Mouse (Mus musculus) MEL (cell line): ENCODE measurements around the gene Nav1. TPM values are rescaled to one million over a fixed set of nuclear protein-coding genes. Genes with fewer than 3 reads are reported as not detected.

Experiments used
- DNase-seq: peaks from one replicate; pipeline ENCODE4 v3.0.0; 2011; ENCODE audit warnings: low read depth, low spot score
- H3K27ac ChIP-seq: 2 replicates; pipeline ENCODE4 v1.5.1; 2012; ENCODE audit warnings: low read depth, mild to moderate bottlenecking, control low read depth, low read length, moderate library complexity; ENCODE audit not compliant: control insufficient read depth
- H3K27me3 ChIP-seq, 2 experiments: fragments of 150-350 bp in 1 of 2; sonication (generic) in 1 of 2; 2 replicates each; pipeline ENCODE4 v1.6.1; 2012; ENCODE audit warnings: low read length in 2 of 2, mild to moderate bottlenecking in 2 of 2, improper control_type of control experiment in 1 of 2, moderate library complexity in 1 of 2; ENCODE audit not compliant: insufficient read depth in 2 of 2, control insufficient read depth in 1 of 2
- H3K36me3 ChIP-seq, 2 experiments: 2 replicates each; pipeline ENCODE4 v1.6.1; 2012 to 2014; ENCODE audit warnings: low read length in 2 of 2, improper control_type of control experiment in 1 of 2, inconsistent platforms in 1 of 2, mild to moderate bottlenecking in 1 of 2; ENCODE audit not compliant: insufficient read depth in 2 of 2, control insufficient read depth in 1 of 2
- H3K4me1 ChIP-seq, 2 experiments: fragments of 150-350 bp in 1 of 2; sonication (generic) in 1 of 2; 2 replicates each; pipeline ENCODE4 v1.6.1; 2012; ENCODE audit warnings: low read length in 2 of 2, improper control_type of control experiment in 1 of 2, mild to moderate bottlenecking in 1 of 2; ENCODE audit not compliant: insufficient read depth in 2 of 2, control insufficient read depth in 1 of 2
- H3K4me3 ChIP-seq, 2 experiments: fragments of 150-350 bp in 1 of 2; sonication (generic) in 1 of 2; 2 replicates each; pipeline ENCODE4 v1.5.1; 2012; ENCODE audit warnings: low read depth in 2 of 2, low read length in 2 of 2, mild to moderate bottlenecking in 2 of 2, moderate library complexity in 2 of 2, control low read depth in 1 of 2, improper control_type of control experiment in 1 of 2; ENCODE audit not compliant: control insufficient read depth in 1 of 2, insufficient read depth in 1 of 2
- H3K79me2 ChIP-seq: 2 replicates; pipeline ENCODE4 v1.6.1; 2012; ENCODE audit warnings: mild to moderate bottlenecking, low read length, moderate library complexity; ENCODE audit not compliant: control insufficient read depth, poor library complexity, insufficient read depth
- H3K9ac ChIP-seq: 2 replicates; pipeline ENCODE4 v1.6.1; 2012; ENCODE audit warnings: low read depth, mild to moderate bottlenecking, control low read depth, low read length, moderate library complexity; ENCODE audit not compliant: control insufficient read depth, poor library complexity, severe bottlenecking
- H3K9me3 ChIP-seq: fragments of 150-350 bp; sonication (generic); replicated peaks from 2 replicates; pipeline ENCODE4 v1.6.1; 2012; ENCODE audit warnings: mild to moderate bottlenecking, low read length, improper control_type of control experiment, moderate library complexity; ENCODE audit not compliant: insufficient read depth
- E2F4 ChIP-seq: IDR thresholded peaks from 2 replicates; pipeline ENCODE4 v1.6.1; 2011; ENCODE audit warnings: low read depth, low read length, improper control_type of control experiment, borderline replicate concordance
- GATA1 ChIP-seq: IDR thresholded peaks from 2 replicates; pipeline ENCODE4 v1.6.1; 2011; ENCODE audit warnings: low read depth, low read length, improper control_type of control experiment
- MAX ChIP-seq: IDR thresholded peaks from 2 replicates; pipeline ENCODE4 v1.6.1; 2011; ENCODE audit warnings: low read length, improper control_type of control experiment
- MAZ ChIP-seq: IDR thresholded peaks from 2 replicates; pipeline ENCODE4 v1.6.1; 2012; ENCODE audit warnings: low read depth, mild to moderate bottlenecking, inconsistent platforms, low read length, improper control_type of control experiment
- POLR2A ChIP-seq, 2 experiments: IDR thresholded peaks; 2 replicates each; pipeline ENCODE4 v1.6.1; 2011 to 2012; ENCODE audit warnings: low read length in 2 of 2, mild to moderate bottlenecking in 2 of 2, control low read depth in 1 of 2, improper control_type of control experiment in 1 of 2, low read depth in 1 of 2, moderate library complexity in 1 of 2; ENCODE audit not compliant: control insufficient read depth in 1 of 2, insufficient read depth in 1 of 2, poor library complexity in 1 of 2
- POLR2AphosphoS5 ChIP-seq: IDR thresholded peaks from 2 replicates; pipeline ENCODE4 v1.6.1; 2012; ENCODE audit warnings: low read depth, borderline replicate concordance, mild to moderate bottlenecking, inconsistent platforms, low read length, moderate library complexity, mixed read lengths
- RCOR1 ChIP-seq: IDR thresholded peaks from 2 replicates; pipeline ENCODE4 v1.6.1; 2012; ENCODE audit warnings: low read depth, mild to moderate bottlenecking, inconsistent platforms, low read length, improper control_type of control experiment
- SIN3A ChIP-seq: IDR thresholded peaks from 2 replicates; pipeline ENCODE4 v1.6.1; 2012; ENCODE audit warnings: low read length, improper control_type of control experiment, inconsistent platforms
- SMC3 ChIP-seq: IDR thresholded peaks from 2 replicates; pipeline ENCODE4 v1.6.1; 2011; ENCODE audit warnings: low read depth, low read length, improper control_type of control experiment
- USF2 ChIP-seq, 2 experiments: IDR thresholded peaks; 2 replicates each; pipeline ENCODE4 v1.6.1; 2011 to 2012; ENCODE audit warnings: improper control_type of control experiment in 2 of 2, low read length in 2 of 2, borderline replicate concordance in 1 of 2, inconsistent platforms in 1 of 2, low read depth in 1 of 2, mild to moderate bottlenecking in 1 of 2; ENCODE audit not compliant: insufficient read depth in 1 of 2
- ZC3H11A ChIP-seq: IDR thresholded peaks from 2 replicates; pipeline ENCODE4 v1.6.1; 2012; ENCODE audit warnings: low read depth, mild to moderate bottlenecking, inconsistent platforms, low read length, improper control_type of control experiment
- polyA plus RNA-seq, 2 experiments: library from polyadenylated mRNA; stranded (reverse) in 1 of 2; unstranded in 1 of 2; fragments of >175 nt in 1 of 2; fragments of >200 nt in 1 of 2; gene quantifications; 2 replicates each; pipeline versions ENCODE4 v1.2.1 to v1.2.4; 2012; ENCODE audit warnings: low replicate concordance in 2 of 2, low read depth in 1 of 2; ENCODE audit not compliant: insufficient read length in 2 of 2, insufficient read depth in 1 of 2, missing spikeins in 1 of 2
- total RNA-seq: library from RNA; depleted of rRNA; stranded (reverse); fragments of 300-350 nt; gene quantifications from 2 replicates; pipeline ENCODE4 v1.2.3, GENCODE M21; 2012

Nav1 gene
- total and polyA plus RNA-seq, 3 experiments = 0.89 to 9.6 TPM; not detected in 1

GRCm38 (mm10) chr1:135520550-135521168 lies 86.4 kb downstream of the Nav1 start (continued):
- TF ChIP-seq E2F4 = no peak
- TF ChIP-seq, all 39 proteins: peak for 0

GRCm38 (mm10) chr1:135518661-135519060 lies 88.4 kb downstream of the Nav1 start:
- TF ChIP-seq USF2 (IDR thresholded peaks at IDR 0.05; ENCODE audit: borderline replicate concordance in 1 of 2, insufficient read depth in 1 of 2, low read depth in 1 of 2, low read length in 2 of 2) = no peak
- TF ChIP-seq POLR2A (IDR thresholded peaks at IDR 0.05; ENCODE audit: control insufficient read depth in 1 of 2, insufficient read depth in 1 of 2, low read depth in 1 of 2, low read length in 2 of 2, poor library complexity in 1 of 2) = no peak
- no peak for TF ChIP-seq MAZ
- no peak for TF ChIP-seq POLR2AphosphoS5
- TF ChIP-seq GATA1 = no peak
- TF ChIP-seq ZC3H11A = no peak
- DNase-seq = no peak
- peaks cover 0 to 3% of the 10 kb centered on the region in 2 experiments; a peak in 1 of 4 replicates for H3K4me1 ChIP-seq
- no peak overlapping the region for H3K9ac ChIP-seq
- H3K9me3 ChIP-seq = no peaks in the 10 kb centered on the region
- no peaks in the 10 kb centered on the region for H3K79me2 ChIP-seq
- H3K27ac ChIP-seq = no peak overlapping the region
- H3K27me3 ChIP-seq = no peaks in the 10 kb centered on the region; a peak in 1 of 4 replicates
- no peaks in the 10 kb centered on the region for H3K36me3 ChIP-seq
- no peak overlapping the region for H3K4me3 ChIP-seq

- Histone ChIP-seq H3K9ac (no peak overlapping the region), H3K79me2 (no peaks in the 10 kb centered on the region), H3K4me3 (no peak overlapping the region), H3K36me3 (no peaks in the 10 kb centered on the region), H3K4me1 (0 out of 4 replicates have a peak, but pooled peaks cover 0 to 3% of the 10 kb centered on the region in 2 experiments), H3K9me3 (no peaks in the 10 kb centered on the region), H3K27me3 (no peaks in the 10 kb centered on the region; a peak in 1 of 4 replicates), H3K27ac (no peak overlapping the region)
- no peak for DNase-seq
- no peak for TF ChIP-seq SMC3
Measured at GRCm38 (mm10) chr1:135517469-135517868, 89.6 kb downstream of the Nav1 start.

- H3K4me1 ChIP-seq = 0 out of 4 replicates have a peak, but pooled peaks cover 0 to 3% of the 10 kb centered on the region in 2 experiments
- no peak overlapping the region for H3K9ac ChIP-seq
- peak; percentile 14 for DNase-seq
- H3K27ac ChIP-seq = no peak overlapping the region
- no peaks in the 10 kb centered on the region for H3K79me2 ChIP-seq
- no peaks in the 10 kb centered on the region for H3K36me3 ChIP-seq
- H3K27me3 ChIP-seq = no peaks in the 10 kb centered on the region; a peak in 1 of 4 replicates
- TF ChIP-seq RCOR1 = no peak
- TF ChIP-seq MAX = no peak
- TF ChIP-seq SIN3A = no peak
- H3K9me3 ChIP-seq = no peaks in the 10 kb centered on the region
- H3K4me3 ChIP-seq = no peak overlapping the region
Measured at GRCm38 (mm10) chr1:135516511-135517305, 90.4 kb downstream of the Nav1 start.
